Mouse (Mus musculus): ENCODE data around the gene Olfr689.
"Not testable (repeated sequence)": the region's sequence is repeated elsewhere in the genome, so short reads cannot be mapped to it uniquely, and the experiment has no call there.

The Olfr689 gene

DNA sequence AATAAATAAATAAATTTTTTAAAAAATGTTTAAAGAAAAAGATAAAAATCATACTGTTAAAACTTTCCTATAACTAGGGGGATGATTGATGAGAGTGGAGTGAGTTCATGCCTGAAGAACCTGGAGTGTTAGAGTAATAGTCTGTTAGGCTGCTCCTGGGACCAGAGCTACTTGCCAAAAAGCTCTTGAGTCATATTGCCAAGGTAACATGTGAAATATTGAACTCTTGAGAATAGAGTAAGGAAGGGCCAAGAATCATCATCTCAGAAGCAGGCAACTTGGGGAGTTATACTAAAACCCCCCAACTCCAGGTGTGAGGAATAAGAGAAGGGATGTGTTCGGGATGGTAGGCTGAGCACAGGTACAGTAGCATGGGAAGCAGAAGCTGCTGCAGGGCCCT, at the start of gene Olfr689:
Gene Olfr689 (plus strand): TSS at position 301 of the 400 bp plus-strand sequence.
- no peak for DNase-seq (ENCODE audit: low read depth, low spot score)
- H3K27me3 ChIP-seq (ENCODE audit: control insufficient read depth, insufficient read depth, low read length, poor library complexity, severe bottlenecking), result no peaks in the 10 kb centered on the region
- H3K36me3 ChIP-seq (ENCODE audit: control insufficient read depth, insufficient read depth, low read length, poor library complexity, severe bottlenecking), result no peaks in the 10 kb centered on the region

DNA sequence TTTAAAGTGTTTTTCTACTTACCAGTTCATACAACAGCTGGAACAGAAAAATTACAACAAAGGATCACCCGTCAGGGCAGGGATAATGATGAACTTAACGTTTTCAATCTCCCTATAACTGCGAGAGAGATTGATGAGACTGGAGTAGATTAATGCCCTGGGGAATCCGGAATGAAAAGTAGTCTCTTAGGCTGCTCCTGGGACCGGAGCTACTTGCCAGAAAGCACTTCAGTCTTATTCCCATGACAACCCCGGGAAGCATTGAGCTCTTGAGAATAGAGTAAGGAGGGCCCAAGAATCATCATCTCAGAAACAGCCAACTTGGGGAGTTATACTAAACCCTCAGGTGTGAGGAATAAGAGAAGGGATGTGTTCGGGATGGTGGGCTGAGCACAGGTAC, 38.5 kb upstream of the Olfr689 start:
- DNase-seq (ENCODE audit: low read depth, low spot score), result no peak
- H3K27me3 ChIP-seq (ENCODE audit: control insufficient read depth, insufficient read depth, low read length, poor library complexity, severe bottlenecking), result no peaks in the 10 kb centered on the region
- no peaks in the 10 kb centered on the region for H3K36me3 ChIP-seq (ENCODE audit: control insufficient read depth, insufficient read depth, low read length, poor library complexity, severe bottlenecking)

DNA sequence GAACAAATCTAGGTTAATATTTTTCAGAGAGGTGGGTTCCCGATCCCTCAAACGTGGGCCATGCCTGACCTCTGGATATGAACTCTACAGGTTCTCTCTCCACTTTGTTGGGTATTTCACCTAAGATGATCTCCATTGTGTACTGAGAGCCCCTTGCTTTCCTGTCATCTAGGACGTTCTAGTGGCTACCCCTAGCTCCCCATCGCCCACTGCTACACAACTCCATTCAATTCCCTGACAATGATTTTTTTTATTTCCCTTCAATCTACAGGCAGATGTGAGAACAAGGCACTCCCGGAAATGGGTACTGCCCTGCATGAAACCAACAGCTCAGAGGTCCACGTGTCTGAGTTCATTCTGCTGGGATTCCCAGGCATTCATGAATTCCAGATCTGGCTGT, 23.2 kb upstream of the Olfr689 start, which contains the start of gene Olfr688:
Gene Olfr688 (plus strand): TSS at position 301 of the 400 bp plus-strand sequence.
- H3K27me3 ChIP-seq (ENCODE audit: control insufficient read depth, insufficient read depth, low read length, poor library complexity, severe bottlenecking), result no peaks in the 10 kb centered on the region
- DNase-seq (ENCODE audit: low read depth, low spot score), result no peak
- no peaks in the 10 kb centered on the region for H3K36me3 ChIP-seq (ENCODE audit: control insufficient read depth, insufficient read depth, low read length, poor library complexity, severe bottlenecking)

DNA sequence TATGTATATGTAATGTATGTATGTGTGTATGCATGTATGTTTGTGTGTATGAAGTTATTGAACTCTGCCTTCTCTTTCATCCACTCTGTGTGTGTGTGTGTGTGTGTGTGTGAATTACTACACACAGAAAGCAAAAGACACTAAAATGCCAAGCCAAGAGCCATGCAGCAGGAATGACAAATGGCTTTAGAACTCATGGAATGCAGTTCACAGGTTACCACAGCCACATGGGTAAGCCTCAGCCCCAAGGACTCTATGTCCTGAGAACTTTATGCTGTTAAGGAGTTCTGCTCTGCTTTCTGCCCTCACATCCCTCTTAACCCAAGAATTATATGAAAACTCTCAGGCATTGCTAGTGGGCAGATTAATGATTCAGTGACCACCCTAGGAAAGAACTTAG, 20.9 kb upstream of the Olfr689 start:
- DNase-seq (ENCODE audit: low read depth, low spot score), result no peak
- Histone ChIP-seq H3K27me3 (ENCODE audit: control insufficient read depth, insufficient read depth, low read length, poor library complexity, severe bottlenecking) (no peaks in the 10 kb centered on the region), H3K36me3 (ENCODE audit: control insufficient read depth, insufficient read depth, low read length, poor library complexity, severe bottlenecking) (no peaks in the 10 kb centered on the region)

DNA sequence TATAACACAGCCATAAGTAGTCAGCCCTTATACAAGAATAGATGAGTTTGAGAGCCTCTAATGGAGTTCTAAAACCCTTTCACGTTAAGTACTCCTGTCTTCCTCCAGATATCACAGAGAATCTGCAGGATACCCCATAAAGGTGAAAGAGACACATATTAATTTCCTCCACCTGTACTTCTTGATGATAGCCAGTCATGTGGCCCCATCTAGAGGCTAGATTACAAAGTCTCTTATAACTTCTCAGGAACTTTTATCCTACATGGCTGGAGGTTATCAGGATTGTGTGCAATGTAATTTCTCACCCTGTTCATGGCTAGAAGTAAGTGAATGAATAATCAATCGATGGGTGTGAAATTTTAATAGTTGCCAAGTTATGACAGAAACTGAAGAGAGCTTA, 14.3 kb downstream of the Olfr689 start:
- Histone ChIP-seq H3K36me3 (ENCODE audit: control insufficient read depth, insufficient read depth, low read length, poor library complexity, severe bottlenecking) (no peaks in the 10 kb centered on the region), H3K27me3 (ENCODE audit: control insufficient read depth, insufficient read depth, low read length, poor library complexity, severe bottlenecking) (no peaks in the 10 kb centered on the region)
- no peak for DNase-seq (ENCODE audit: low read depth, low spot score)

DNA sequence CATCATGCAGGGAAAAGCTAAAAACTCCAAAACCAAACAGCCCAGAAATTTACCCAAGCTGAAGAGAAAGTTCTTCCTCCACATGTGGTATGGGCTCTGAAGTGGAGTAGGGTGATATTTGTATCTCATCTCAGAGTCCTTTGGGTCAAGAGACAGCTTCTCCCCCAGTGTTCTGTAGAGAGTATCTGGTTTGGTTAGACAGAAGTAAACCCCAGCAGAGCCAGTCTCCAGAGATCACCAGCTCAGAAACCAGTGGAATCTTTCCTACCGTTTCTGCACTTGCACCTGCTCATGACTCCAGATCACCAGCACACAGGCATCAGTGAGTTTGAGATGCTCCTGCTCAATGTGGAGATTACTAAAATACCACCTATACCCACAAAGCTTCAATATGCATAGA, 23.0 kb downstream of the Olfr689 start, which contains the start of gene Olfr690:
Gene Olfr690 (minus strand): TSS at position 101 of the 400 bp plus-strand sequence.
- H3K27me3 ChIP-seq (ENCODE audit: control insufficient read depth, insufficient read depth, low read length, poor library complexity, severe bottlenecking), result no peaks in the 10 kb centered on the region
- H3K36me3 ChIP-seq (ENCODE audit: control insufficient read depth, insufficient read depth, low read length, poor library complexity, severe bottlenecking), result no peaks in the 10 kb centered on the region
- DNase-seq (ENCODE audit: low read depth, low spot score), result no peak

DNA sequence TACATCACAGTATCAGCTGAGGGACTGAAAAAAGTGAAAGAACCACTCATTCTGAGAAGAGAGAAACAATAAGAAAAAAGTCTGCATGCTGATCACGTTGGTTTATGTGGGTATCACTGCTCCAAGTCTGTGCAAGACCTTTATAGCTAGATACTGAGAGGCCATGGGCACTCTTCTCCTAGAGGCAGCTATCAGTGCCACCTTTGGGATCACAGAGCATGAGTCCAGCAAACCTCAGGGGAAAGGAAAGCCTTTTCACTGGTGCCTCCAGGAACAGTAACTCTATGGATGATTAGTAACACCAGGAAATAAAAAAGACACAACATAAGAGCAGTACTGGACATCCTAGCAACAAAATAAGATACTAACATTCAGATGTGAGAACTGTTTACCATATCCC, 31.2 kb downstream of the Olfr689 start, which contains the start of gene Olfr691:
Gene Olfr691 (minus strand): TSS at position 101 of the 400 bp plus-strand sequence.
- no peaks in the 10 kb centered on the region for H3K27me3 ChIP-seq (ENCODE audit: control insufficient read depth, insufficient read depth, low read length, poor library complexity, severe bottlenecking)
- no peak for DNase-seq (ENCODE audit: low read depth, low spot score)
- H3K36me3 ChIP-seq (ENCODE audit: control insufficient read depth, insufficient read depth, low read length, poor library complexity, severe bottlenecking), result no peaks in the 10 kb centered on the region

DNA sequence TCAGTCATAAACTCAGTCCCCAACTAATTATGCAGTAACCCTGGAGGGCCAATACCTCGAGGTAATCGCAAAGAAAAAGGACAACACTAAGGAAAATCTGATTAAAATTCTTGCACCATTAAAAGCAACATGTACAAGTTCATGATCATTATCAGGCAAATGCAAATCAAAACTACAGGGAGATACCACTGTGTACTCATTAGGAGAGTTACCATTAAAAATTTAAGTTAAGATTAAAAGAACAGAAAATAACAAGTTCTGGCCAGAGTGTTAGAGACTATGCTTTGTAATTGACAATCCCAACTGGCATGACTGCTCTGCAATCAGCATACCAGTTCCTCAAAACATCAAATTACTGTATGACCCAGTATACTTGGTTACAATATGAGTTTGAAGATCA, 31.8 kb downstream of the Olfr689 start:
- Histone ChIP-seq H3K36me3 (ENCODE audit: control insufficient read depth, insufficient read depth, low read length, poor library complexity, severe bottlenecking) (no peaks in the 10 kb centered on the region), H3K27me3 (ENCODE audit: control insufficient read depth, insufficient read depth, low read length, poor library complexity, severe bottlenecking) (no peaks in the 10 kb centered on the region)
- DNase-seq (ENCODE audit: low read depth, low spot score), result no peak

DNA sequence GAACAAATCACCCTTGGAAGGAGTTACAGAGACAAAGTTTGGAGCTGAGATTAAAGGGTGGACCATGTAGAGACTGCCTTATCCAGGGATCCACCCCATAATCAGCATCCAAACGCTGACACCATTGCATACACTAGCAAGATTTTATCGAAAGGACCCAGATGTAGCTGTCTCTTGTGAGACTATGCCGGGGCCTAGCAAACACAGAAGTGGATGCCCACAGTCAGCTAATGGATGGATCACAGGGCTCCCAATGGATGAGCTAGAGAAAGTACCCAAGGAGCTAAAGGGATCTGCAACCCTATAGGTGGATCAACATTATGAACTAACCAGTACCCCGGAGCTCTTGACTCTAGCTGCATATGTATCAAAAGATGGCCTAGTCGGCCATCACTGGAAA, 45.1 kb downstream of the Olfr689 start:
- H3K36me3 ChIP-seq (ENCODE audit: control insufficient read depth, insufficient read depth, low read length, poor library complexity, severe bottlenecking); DNase-seq (ENCODE audit: low read depth, low spot score); H3K27me3 ChIP-seq (ENCODE audit: control insufficient read depth, insufficient read depth, low read length, poor library complexity, severe bottlenecking): not testable (repeated sequence)

DNA sequence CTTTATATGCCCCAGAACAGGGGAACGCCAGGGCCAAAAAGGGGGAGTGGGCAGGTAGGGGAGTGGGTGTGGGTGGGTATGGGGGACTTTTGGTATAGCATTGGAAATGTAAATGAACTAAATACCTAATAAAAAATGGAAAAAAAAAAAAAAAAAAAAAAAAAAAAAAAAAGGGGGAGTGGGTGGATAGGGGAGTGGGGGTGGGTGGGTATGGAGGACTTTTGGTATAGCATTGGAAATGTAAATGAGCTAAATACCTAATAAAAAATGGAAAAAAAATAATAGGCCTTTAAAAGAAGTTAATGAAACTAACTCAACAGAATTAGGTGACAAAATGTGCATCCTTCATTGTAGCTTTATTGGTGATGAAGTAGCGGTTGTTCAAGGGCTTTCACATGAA, 45.5 kb downstream of the Olfr689 start:
- DNase-seq (ENCODE audit: low read depth, low spot score); H3K36me3 ChIP-seq (ENCODE audit: control insufficient read depth, insufficient read depth, low read length, poor library complexity, severe bottlenecking); H3K27me3 ChIP-seq (ENCODE audit: control insufficient read depth, insufficient read depth, low read length, poor library complexity, severe bottlenecking): not testable (repeated sequence)

DNA sequence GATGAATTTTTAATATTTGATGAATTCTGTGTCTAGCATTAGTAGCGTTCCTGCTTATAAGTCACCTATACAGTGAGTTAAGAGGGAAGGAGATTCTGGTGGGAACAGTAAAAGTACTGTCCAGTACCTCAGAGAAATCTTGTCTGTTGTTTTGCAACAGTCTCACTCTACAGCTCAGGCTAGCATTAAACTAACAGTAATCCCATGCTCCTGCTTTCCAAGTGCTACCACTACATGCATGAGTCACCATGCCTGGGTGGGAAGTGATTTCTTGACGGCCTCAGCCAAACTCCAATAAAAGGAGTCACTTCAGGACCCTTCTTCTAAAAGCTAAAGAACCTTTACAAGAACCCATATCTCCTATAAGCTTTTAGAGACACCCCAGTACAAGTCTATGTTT, 50.7 kb downstream of the Olfr689 start:
- no peaks in the 10 kb centered on the region for H3K27me3 ChIP-seq (ENCODE audit: control insufficient read depth, insufficient read depth, low read length, poor library complexity, severe bottlenecking)
- DNase-seq (ENCODE audit: low read depth, low spot score), result no peak
- H3K36me3 ChIP-seq (ENCODE audit: control insufficient read depth, insufficient read depth, low read length, poor library complexity, severe bottlenecking), result no peaks in the 10 kb centered on the region

DNA sequence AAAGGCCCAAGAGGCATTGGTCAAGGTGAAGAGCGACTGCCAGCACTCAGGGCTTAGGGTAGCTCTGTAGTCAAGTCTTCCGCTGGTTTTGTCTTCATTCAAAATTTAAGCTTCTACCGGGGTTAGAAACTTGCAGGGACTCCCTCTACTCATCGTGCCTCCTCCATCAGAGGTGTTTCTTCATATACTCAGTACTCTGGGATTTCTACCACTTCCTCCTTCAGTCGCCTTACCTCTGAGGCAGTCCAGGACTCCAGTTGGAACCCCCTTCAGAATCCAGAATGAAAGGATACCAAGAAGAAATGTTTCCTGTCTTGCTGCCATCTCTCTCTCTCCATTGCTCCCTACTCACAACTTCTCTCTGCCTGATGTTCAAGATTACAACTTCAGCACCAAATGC, 56.3 kb downstream of the Olfr689 start:
- Histone ChIP-seq H3K36me3 (ENCODE audit: control insufficient read depth, insufficient read depth, low read length, poor library complexity, severe bottlenecking) (no peaks in the 10 kb centered on the region), H3K27me3 (ENCODE audit: control insufficient read depth, insufficient read depth, low read length, poor library complexity, severe bottlenecking) (no peaks in the 10 kb centered on the region)
- no peak for DNase-seq (ENCODE audit: low read depth, low spot score)

DNA sequence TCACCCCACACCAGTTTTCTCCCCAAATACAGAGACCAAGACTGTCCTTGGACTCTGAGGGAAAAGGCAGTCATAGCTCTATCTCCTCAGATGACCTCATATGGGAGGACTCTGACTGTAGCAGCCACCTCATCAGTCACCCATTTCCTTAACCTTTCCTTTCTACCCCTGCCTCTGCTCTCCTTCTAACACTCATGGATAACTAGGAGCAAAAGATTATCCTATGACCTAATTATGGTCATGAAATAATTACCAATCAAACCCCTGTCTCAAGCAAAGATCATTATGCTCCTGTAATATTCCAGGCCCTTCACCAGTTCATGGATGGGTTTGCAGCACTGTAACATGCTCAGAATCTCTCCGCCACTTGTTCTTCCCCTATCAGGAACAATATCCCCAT, 57.0 kb downstream of the Olfr689 start, which contains the start of gene Olfr692:
Gene Olfr692 (plus strand): TSS at position 301 of the 400 bp plus-strand sequence.
- no peaks in the 10 kb centered on the region for H3K27me3 ChIP-seq (ENCODE audit: control insufficient read depth, insufficient read depth, low read length, poor library complexity, severe bottlenecking)
- H3K36me3 ChIP-seq (ENCODE audit: control insufficient read depth, insufficient read depth, low read length, poor library complexity, severe bottlenecking), result no peaks in the 10 kb centered on the region

DNA sequence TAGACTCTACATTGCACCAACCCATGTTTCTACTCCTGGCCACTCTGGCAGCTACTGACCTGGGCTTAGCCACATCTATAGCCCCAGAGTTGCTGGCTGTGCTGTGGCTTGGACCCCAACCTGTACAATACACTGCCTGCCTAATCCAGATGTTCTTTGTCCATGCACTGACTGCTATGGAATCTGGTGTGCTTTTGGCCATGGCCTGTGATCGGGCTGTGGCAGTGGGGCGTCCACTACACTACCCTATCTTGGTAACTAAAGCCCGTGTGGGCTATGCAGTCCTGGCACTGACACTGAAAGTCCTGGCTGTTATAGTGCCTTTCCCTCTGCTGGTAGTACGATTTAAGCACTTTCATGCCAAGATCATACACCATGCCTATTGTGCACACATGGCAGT, 57.6 kb downstream of the Olfr689 start:
- DNase-seq (ENCODE audit: low read depth, low spot score), result no peak

More for the DNA sequence above, 57.0 kb downstream of the Olfr689 start, which contains the start of gene Olfr692:
- DNase-seq (ENCODE audit: low read depth, low spot score), result no peak

More for the DNA sequence above, 57.6 kb downstream of the Olfr689 start:
- H3K27me3 ChIP-seq (ENCODE audit: control insufficient read depth, insufficient read depth, low read length, poor library complexity, severe bottlenecking), result no peaks in the 10 kb centered on the region
- H3K36me3 ChIP-seq (ENCODE audit: control insufficient read depth, insufficient read depth, low read length, poor library complexity, severe bottlenecking), result no peaks in the 10 kb centered on the region
